Mouse (Mus musculus): Measurements from ENCODE around the gene Spata16. TPM values are rescaled to one million over a fixed set of nuclear protein-coding genes. Genes with fewer than 3 reads are reported as not detected.

Gene Spata16
- not detected for total RNA-seq (2023)

DNA sequence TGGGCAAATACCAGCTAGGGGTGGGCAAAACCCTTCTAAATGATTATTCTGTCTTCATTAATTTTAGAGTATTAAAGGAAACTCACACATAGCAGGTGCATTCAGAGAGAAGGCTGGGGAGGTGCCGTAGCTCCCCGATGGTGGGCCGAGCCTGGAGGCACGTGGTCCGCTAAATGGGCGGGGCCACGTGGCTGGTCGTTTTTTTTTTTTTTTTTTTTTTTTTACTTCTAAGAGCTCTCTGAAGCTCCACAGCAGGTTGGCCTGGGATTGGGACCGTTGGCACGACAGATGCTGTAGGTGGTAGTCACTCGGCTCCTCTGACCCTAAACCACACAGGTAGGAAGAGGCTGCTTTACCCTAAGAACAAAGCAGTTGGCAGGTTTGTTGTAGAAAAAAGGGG, at the start of gene Spata16:
Gene Spata16 (plus strand): TSS at position 219 of the 400 bp plus-strand sequence.

Data from CD8-positive naive resting alpha-beta T cell, adult 57 days (primary cell).